Mouse (Mus musculus): ENCODE data around the gene Serpinb6b.

DNA sequence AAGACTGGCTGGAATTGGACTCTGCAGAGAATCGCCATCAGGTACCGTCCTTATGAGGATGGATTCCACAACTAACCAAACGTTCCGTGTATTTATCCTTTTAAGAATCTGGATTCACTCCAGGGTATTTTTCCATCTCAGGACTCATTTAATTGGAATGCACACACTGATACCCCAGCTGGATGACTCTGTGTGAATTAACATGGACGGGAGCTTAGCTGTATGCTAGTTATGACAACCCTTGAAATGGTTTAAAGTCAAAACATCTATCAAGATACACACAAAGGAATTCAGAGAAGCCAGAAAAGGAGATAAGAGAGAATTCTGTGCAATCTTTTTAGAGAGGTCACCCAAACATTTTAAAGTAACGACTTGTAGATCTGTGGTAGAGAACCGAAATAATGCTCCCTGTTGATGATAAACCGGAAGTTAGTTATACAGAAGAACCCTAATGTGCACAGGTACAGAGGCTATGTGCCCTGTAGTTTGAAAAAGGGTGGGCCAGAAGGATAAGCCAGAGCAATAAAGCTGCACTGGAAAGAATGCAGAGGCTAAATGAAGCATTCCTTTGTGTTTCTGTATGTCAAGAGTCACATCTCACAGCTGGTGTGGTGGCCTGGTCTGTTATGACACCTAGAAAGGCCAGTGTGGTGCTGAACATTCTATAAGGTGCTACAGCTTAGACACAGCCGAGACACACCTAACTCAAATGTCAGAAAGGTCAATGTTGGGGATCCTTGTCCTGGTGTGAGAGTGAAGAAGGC, 837 bp upstream of the Serpinb6b start:
- TF ChIP-seq EP300 (optimal IDR thresholded peaks at IDR 0.05), result no peak
- no peak for TF ChIP-seq CTCF (IDR thresholded peaks at IDR 0.05; ENCODE audit: low read depth)
